29 mouse cellular contexts compared by ENCODE assay signal in the genomic region with DNA sequence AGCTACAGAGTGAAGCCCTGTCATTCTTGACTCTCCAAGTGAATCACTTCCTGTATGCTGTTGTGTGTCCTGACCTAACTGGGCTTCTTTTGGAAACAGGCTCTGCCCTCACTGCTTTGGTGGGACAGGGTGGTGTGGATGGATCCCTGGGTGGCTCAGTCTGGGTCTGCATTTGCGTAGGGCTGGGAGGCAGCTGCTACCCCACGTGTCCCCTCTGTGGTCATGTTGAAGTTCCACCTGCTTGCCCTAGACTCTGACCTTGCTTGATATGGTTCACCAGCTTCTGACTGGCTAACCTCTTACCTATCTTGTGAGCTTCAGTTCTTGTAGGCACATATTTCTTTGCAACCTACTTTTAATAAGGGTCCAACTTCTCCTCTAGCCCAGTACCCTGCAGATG. TPM values are rescaled to one million over a fixed set of nuclear protein-coding genes. Genes with fewer than 3 reads are reported as not detected.
"Had no signal": no experiment of that assay in that cellular context is flagged by ENCODE, and none has a peak within 500 bp of the region (broad histone marks: within the 10 kb centered on the region; RNA-seq: fewer than 3 reads in every experiment).

No protein-coding gene starts in this region.

- H3K4me2 ChIP-seq: limb, embryonic 13.5 days; liver, embryonic 12.5 days; liver, embryonic 15.5 days; lung, embryonic 15.5 days; midbrain, embryonic 13.5 days; neural tube, embryonic 13.5 days had no signal

- H3K9ac ChIP-seq: limb, embryonic 13.5 days; liver, embryonic 12.5 days; liver, embryonic 15.5 days; lung, embryonic 15.5 days; midbrain, embryonic 13.5 days; neural tube, embryonic 13.5 days had no signal

- H3K4me3 ChIP-seq: layer of hippocampus, adult 2 months; limb, embryonic 10.5 days; limb, embryonic 13.5 days; liver, embryonic 12.5 days; liver, embryonic 15.5 days; lung, embryonic 15.5 days; megakaryocyte, embryonic 14.5 days; midbrain, embryonic 10.5 days; midbrain, embryonic 13.5 days; myocyte; neural tube, embryonic 13.5 days had no signal

- H3K4me1 ChIP-seq: limb, embryonic 10.5 days; limb, embryonic 13.5 days; liver, embryonic 12.5 days; liver, embryonic 15.5 days; lung, embryonic 15.5 days; midbrain, embryonic 10.5 days; midbrain, embryonic 13.5 days; neural tube, embryonic 13.5 days had no signal

- ATAC-seq: inflammation-experienced regulatory T-cells, adult 6 months; intestine, embryonic 16.5 days; liver, embryonic 12.5 days; midbrain, embryonic 13.5 days; midbrain, embryonic 16.5 days had no signal

- H3K27ac ChIP-seq: layer of hippocampus, adult 2 months; limb, embryonic 10.5 days; limb, embryonic 13.5 days; liver, embryonic 12.5 days; liver, embryonic 15.5 days; lung, embryonic 15.5 days; midbrain, embryonic 10.5 days; midbrain, embryonic 13.5 days; neural tube, embryonic 13.5 days had no signal

- DNase-seq: layer of hippocampus, adult 9-11 months; liver; lung, adult 18-20 months; lung, postnatal 10 days; lung, postnatal 36 days; thymus, adult 18-20 months; thymus, postnatal 36 days had no signal

- H3K27me3 ChIP-seq: limb, embryonic 13.5 days; liver, embryonic 12.5 days; liver, embryonic 15.5 days; lung, embryonic 15.5 days; midbrain, embryonic 13.5 days; neural tube, embryonic 13.5 days had no signal

- H3K36me3 ChIP-seq: limb, embryonic 10.5 days; limb, embryonic 13.5 days; liver, embryonic 12.5 days; liver, embryonic 15.5 days; lung, embryonic 15.5 days; midbrain, embryonic 10.5 days; midbrain, embryonic 13.5 days; neural tube, embryonic 13.5 days had no signal

- H3K9me3 ChIP-seq: limb, embryonic 10.5 days; liver, embryonic 12.5 days; liver, embryonic 15.5 days; lung, embryonic 15.5 days; midbrain, embryonic 10.5 days; midbrain, embryonic 13.5 days; neural tube, embryonic 13.5 days had no signal

RNA-seq across cellular contexts. Expression of a gene that starts 14.0 kb away (rescaled TPM):
- total RNA-seq: layer of hippocampus, adult 2 months; layer of hippocampus, postnatal 25 days; monocyte, adult 5-6 weeks had no signal
- polyA plus RNA-seq: inflammation-experienced regulatory T-cells, adult 6 months; intestine, embryonic 16.5 days; large intestine, adult 2 months; limb, embryonic 10.5 days; limb, embryonic 13.5 days; liver, embryonic 12.5 days; liver, embryonic 15.5 days; lung, embryonic 15.5 days; midbrain, embryonic 10.5 days; midbrain, embryonic 13.5 days; midbrain, embryonic 16.5 days; myocyte; neural tube, embryonic 13.5 days; small intestine, adult 2 months; spleen, adult 2 months; stomach, embryonic 16.5 days; testis, adult 2 months; urinary bladder, adult 2 months had no signal

RNA-seq across cellular contexts. Expression of a gene that starts 23.8 kb away (rescaled TPM):
- total RNA-seq: monocyte, adult 5-6 weeks had no signal
- polyA plus RNA-seq: lung, embryonic 15.5 days; spleen, adult 2 months had no signal
